Mouse (Mus musculus) midbrain, embryonic 15.5 days (tissue): Measurements from ENCODE around the gene Plin5. TPM values are rescaled to one million over a fixed set of nuclear protein-coding genes. Genes with fewer than 3 reads are reported as not detected.
A peak's percentile ranks its signal among the peaks of the same experiment; 100 is the strongest.
"Not testable (repeated sequence)": the region's sequence is repeated elsewhere in the genome, so short reads cannot be mapped to it uniquely, and the experiment has no call there.

Source experiments
- ATAC-seq: fragments of 200-750 bp; cut with Nextera tagmentation; replicated peaks from 2 replicates; pipeline ENCODE4 v1.8.0; 2017; ENCODE audit warnings: moderate TSS enrichment
- H3K27ac ChIP-seq: fragments of 300-500 bp; sonication (generic); 2 replicates; pipeline ENCODE4 v1.5.1; 2015; ENCODE audit warnings: mild to moderate bottlenecking, inconsistent platforms
- H3K27me3 ChIP-seq: fragments of 300-500 bp; sonication (generic); replicated peaks from 2 replicates; pipeline ENCODE4 v1.6.1; 2015; ENCODE audit warnings: inconsistent platforms
- H3K36me3 ChIP-seq: fragments of 300-500 bp; sonication (generic); replicated peaks from 2 replicates; pipeline ENCODE4 v1.6.1; 2015; ENCODE audit warnings: inconsistent platforms
- H3K4me1 ChIP-seq: fragments of 300-500 bp; sonication (generic); 2 replicates; pipeline ENCODE4 v1.6.1; 2015; ENCODE audit warnings: inconsistent platforms
- H3K4me2 ChIP-seq: fragments of 300-500 bp; sonication (generic); 2 replicates; pipeline ENCODE4 v1.6.1; 2015; ENCODE audit warnings: inconsistent platforms, mild to moderate bottlenecking, moderate library complexity
- H3K4me3 ChIP-seq: fragments of 300-500 bp; sonication (generic); 2 replicates; pipeline ENCODE4 v1.5.1; 2015; ENCODE audit warnings: mild to moderate bottlenecking, inconsistent platforms
- H3K9ac ChIP-seq: fragments of 300-500 bp; sonication (generic); 2 replicates; pipeline ENCODE4 v1.6.1; 2015; ENCODE audit warnings: mild to moderate bottlenecking, inconsistent platforms
- H3K9me3 ChIP-seq: fragments of 300-500 bp; sonication (generic); 2 replicates; pipeline ENCODE4 v1.6.1; 2016; ENCODE audit warnings: inconsistent platforms
- WGBS: fragments of 180-500 bp; shearing (Covaris S2); methylation state at CpG from one replicate; pipeline ENCODE4 v1.1.7; 2015; ENCODE audit warnings: mixed read lengths; 5-methylcytosine and 5-hydroxymethylcytosine counted together
- polyA plus RNA-seq: library from polyadenylated mRNA; unstranded; fragments of >200 nt; fragmentation: Nextera tagmentation; extraction: Ambion mirVana; gene quantifications from 2 replicates; pipeline ENCODE4 v1.2.1, GENCODE M21; 2015

Gene Plin5
- polyA plus RNA-seq, 1 experiment from 2014 or later = 2.1 TPM

DNA sequence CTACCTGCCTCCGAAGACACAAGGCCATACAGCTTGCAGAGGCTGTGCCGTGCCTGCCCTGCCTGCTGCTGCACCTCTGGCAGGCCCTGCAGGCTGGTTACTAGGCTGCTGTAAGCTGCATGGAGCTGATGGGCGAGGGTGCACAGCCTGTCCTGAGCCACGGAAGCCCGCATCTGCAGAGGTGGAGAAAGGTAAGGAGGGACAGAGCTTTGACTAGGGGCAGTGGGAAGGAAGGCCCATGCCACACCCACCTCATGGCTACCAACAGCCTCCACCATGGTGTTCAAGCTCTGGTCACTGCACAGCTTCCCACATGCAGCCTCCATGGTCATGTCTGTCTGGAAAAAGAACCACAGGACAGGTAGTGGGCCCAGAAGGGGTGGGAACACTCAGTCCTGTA lies 15.2 kb downstream of the Plin5 start:
- Histone ChIP-seq H3K27me3 (no peaks in the 10 kb centered on the region), H3K4me1 (no peaks in the 10 kb centered on the region), H3K36me3 (peaks cover 46% of the 10 kb centered on the region), H3K27ac (no peak overlapping the region), H3K9ac (no peak overlapping the region), H3K9me3 (no peaks in the 10 kb centered on the region), H3K4me2 (no peak overlapping the region), H3K4me3 (no peak overlapping the region)
- WGBS = 96% methylated on average over 5 of the region's 5 CpGs
- ATAC-seq = no peak

DNA sequence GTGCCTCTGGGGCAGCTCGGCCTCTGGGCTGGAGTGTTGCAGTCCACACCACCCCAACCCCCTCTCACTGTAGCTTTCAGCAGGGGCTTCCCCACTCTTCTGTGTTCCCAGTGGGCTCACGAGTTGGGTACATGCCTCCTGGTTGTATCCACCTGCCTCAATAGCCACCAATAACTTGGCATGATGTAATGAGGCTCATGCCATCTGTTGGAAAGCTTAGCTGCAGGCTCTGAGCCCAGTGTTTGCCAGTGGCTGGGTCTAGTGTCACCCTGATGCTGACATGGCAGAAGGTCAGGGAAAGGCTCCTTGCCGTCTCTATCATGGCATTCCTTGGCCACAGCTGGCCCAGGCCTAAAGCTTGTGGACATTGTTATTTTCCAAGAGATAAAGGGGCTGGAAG lies 16.6 kb downstream of the Plin5 start:
- H3K9ac ChIP-seq = no peak overlapping the region
- H3K36me3 ChIP-seq = peaks cover 58% of the 10 kb centered on the region
- H3K27ac ChIP-seq = no peak overlapping the region
- no peaks in the 10 kb centered on the region for H3K9me3 ChIP-seq
- no peak overlapping the region for H3K4me2 ChIP-seq
- H3K4me3 ChIP-seq = no peak overlapping the region
- 90% methylated on average over 3 of the region's 3 CpGs for WGBS
- H3K4me1 ChIP-seq = no peaks in the 10 kb centered on the region
- ATAC-seq = no peak
- H3K27me3 ChIP-seq = no peaks in the 10 kb centered on the region

DNA sequence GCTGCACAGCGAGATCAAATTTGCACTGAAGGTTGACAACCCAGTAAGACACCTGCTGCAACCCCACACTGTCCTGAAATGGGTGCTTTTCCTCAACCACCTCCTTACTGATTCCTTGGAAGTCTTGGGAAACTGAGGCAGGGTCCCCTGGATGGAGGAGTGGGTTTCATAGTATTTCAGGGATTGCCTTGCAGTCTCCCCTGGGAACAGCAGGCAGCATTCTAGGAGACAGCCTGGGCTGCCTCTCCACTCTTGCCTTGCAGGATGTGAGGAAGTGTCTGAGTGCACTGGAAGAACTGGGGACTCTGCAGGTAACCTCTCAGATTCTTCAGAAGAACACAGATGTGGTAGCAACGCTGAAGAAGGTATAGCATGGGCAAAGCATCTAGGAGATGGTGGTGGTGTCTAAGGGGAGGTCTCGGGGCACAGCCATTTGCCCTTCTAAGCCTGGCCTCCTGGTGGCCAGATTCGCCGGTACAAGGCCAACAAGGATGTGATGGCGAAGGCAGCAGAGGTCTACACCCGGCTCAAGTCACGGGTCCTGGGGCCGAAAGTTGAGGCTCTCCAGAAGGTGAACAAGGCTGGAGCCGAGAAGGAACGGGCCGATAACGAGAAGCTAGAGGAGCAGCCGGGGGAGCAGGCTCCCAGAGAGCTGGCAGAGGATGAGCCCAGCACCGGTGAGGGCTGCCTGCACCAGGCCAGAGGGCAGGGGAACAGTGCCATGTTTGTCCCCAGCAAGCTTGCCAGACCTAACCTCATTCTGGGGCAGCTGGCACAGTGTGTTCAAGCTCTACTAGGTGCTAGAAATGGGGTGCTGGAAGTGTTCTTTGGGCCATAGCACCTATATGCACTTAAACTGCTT lies 18.5 kb downstream of the Plin5 start:
- no peak for ATAC-seq
- Histone ChIP-seq H3K9ac (no peak overlapping the region), H3K27me3 (no peaks in the 10 kb centered on the region), H3K9me3 (no peaks in the 10 kb centered on the region), H3K36me3 (peaks cover 62% of the 10 kb centered on the region), H3K4me1 (no peaks in the 10 kb centered on the region), H3K4me3 (no peak overlapping the region), H3K27ac (no peak overlapping the region), H3K4me2 (no peak overlapping the region)
- 95% methylated on average over 15 of the region's 15 CpGs for WGBS

DNA sequence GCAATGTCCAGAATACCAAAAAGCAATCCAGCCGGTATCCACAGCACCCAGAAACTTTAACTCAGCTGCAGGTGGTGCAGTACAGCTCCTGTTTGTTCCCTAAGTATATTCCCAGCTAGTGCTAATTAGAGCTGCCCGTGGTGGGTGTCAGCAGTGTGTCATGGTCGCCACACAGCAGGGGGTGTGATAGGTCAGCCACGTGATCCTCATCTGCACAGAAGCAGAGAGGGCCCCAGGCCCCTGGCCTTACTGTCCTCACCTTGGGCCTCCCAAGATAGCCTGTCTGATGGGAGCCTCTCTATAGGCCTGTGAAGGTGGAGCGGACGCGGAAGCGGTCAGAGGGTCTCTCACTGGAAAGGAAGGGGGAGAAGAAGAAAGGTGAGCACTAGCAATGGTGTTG lies 19.2 kb downstream of the Plin5 start:
- no peaks in the 10 kb centered on the region for H3K27me3 ChIP-seq
- H3K9ac ChIP-seq = no peak overlapping the region
- no peaks in the 10 kb centered on the region for H3K4me1 ChIP-seq
- peaks cover 66% of the 10 kb centered on the region for H3K36me3 ChIP-seq
- 94% methylated on average over 8 of the region's 8 CpGs for WGBS
- no peak for ATAC-seq
- no peak overlapping the region for H3K4me3 ChIP-seq
- no peak overlapping the region for H3K4me2 ChIP-seq
- H3K9me3 ChIP-seq = no peaks in the 10 kb centered on the region
- H3K27ac ChIP-seq = no peak overlapping the region

DNA sequence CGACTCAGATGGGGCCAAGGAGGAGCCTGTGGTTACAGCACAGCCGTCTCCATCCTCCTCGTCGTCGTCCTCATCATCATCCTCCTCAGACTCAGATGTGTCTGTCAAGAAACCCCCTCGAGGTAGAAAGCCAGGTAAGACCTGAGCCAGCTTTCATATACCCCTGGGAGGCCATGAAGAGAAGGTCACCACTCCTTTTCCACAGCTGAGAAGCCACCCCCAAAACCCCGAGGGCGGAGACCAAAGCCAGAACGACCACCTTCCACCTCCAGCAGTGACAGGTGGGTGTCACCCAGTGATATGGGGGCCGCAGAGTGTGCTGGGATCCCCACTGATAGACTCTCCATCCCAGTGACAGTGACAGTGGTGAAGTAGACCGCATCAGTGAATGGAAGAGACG lies 20.5 kb downstream of the Plin5 start:
- no peak for ATAC-seq
- 93% methylated on average over 12 of the region's 12 CpGs for WGBS
- H3K9me3 ChIP-seq = no peaks in the 10 kb centered on the region
- H3K4me1 ChIP-seq = no peaks in the 10 kb centered on the region
- peaks cover 58% of the 10 kb centered on the region for H3K36me3 ChIP-seq
- no peak overlapping the region for H3K4me2 ChIP-seq
- H3K9ac ChIP-seq = no peak overlapping the region
- H3K27ac ChIP-seq = no peak overlapping the region
- no peaks in the 10 kb centered on the region for H3K27me3 ChIP-seq
- H3K4me3 ChIP-seq = no peak overlapping the region

DNA sequence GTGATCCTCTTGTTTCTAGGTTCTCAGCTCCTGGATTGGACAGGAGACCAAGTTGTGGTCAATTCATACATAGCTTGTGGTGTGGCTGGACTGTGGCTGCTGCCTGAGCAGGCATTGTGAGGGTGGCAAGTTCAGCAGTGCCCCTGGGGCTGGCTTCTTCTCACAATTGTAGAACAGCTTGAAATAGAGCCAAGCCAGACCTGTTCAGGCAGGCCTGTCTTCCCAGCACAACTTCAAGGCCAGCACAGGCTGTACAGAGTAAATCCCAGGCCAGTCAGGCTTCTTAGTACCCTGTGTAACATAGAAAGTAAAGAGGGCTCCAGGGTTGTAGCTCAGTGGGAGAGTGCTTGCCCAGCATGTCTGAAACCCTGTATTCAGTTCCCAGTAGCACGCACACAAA lies 24.6 kb downstream of the Plin5 start:
- H3K4me3 ChIP-seq = no peak overlapping the region
- 89% methylated on average over 1 of the region's 1 CpGs for WGBS
- H3K27me3 ChIP-seq = no peaks in the 10 kb centered on the region
- H3K4me1 ChIP-seq = no peaks in the 10 kb centered on the region
- H3K27ac ChIP-seq = no peak overlapping the region
- no peak for ATAC-seq
- H3K4me2 ChIP-seq = no peak overlapping the region
- peaks cover 35% of the 10 kb centered on the region for H3K36me3 ChIP-seq
- H3K9ac ChIP-seq = no peak overlapping the region
- H3K9me3 ChIP-seq = no peaks in the 10 kb centered on the region

DNA sequence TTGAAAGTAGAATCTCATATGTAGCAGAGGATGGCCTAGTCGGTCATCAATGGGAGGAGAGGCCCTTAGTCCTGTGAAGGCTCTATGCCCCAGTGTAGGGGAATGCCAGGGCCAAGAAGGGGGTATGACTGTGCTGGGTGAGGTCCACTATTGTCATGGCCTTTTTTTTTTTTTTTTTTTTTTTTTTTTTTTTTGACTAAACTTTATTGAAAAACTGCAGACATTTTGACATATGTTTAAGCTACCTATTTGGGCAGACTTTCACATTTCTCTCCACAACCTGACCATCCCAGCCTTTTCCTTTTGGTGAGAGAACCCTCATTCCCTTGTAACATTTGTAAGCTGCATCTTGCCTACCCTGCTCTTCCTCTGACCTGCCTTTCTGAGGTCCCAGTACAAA lies 25.1 kb downstream of the Plin5 start:
- Histone ChIP-seq H3K27ac (no peak overlapping the region), H3K9ac (no peak overlapping the region), H3K4me1 (no peaks in the 10 kb centered on the region), H3K27me3 (no peaks in the 10 kb centered on the region), H3K36me3 (peaks cover 31% of the 10 kb centered on the region), H3K9me3 (no peaks in the 10 kb centered on the region), H3K4me2 (no peak overlapping the region), H3K4me3 (no peak overlapping the region)
- 83% methylated on average over 1 of the region's 1 CpGs for WGBS
- ATAC-seq = no peak

DNA sequence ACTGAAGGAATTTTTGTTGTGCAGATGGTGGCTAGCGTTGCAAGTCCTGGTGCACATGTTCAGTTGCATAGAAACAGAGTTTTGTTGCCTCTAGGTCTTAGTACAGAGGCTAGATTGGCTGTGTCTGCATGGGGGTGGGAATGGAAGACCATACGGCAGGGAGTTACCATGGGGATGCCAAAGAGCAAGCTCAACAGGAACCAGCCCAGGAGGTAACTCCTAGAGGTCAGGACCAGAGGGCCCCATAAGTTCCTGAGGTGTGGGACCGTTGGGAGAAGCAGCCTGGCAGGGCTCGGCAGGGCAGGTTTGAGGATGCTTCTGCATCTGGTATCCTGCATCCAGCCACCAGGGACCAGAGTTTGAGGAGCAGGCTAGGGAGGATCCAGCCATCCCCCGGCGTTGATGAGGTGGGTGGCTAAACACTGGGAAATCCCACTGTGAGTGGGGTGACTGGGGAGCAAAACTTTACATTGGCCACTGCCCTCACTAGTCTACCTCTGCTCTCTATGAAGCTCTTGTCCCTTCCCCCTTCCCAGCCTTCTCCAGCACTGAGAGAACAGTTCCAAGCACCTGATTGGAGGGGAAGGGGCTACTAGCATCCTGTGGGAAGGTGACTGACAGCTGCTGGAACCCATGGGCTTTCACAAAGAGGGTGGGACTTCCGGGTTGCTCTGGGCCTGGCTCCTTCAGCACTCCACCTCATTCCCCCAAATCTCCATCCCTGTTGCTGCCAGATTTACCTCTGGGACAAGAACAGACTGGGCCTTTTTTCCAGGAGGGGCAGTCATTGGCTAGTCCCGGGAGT lies 36.4 kb downstream of the Plin5 start:
- Histone ChIP-seq H3K27ac (peak overlapping the region; percentile 65), H3K9me3 (no peaks in the 10 kb centered on the region), H3K27me3 (no peaks in the 10 kb centered on the region), H3K4me1 (peaks cover 39% of the 10 kb centered on the region), H3K36me3 (no peaks in the 10 kb centered on the region; the same call in 1 of the 2 replicates), H3K9ac (peak overlapping the region; percentile 94), H3K4me3 (peak overlapping the region; percentile 99), H3K4me2 (peak overlapping the region; percentile 99)
- WGBS = 7% methylated on average over 8 of the region's 8 CpGs
- peak; percentile 43 for ATAC-seq

DNA sequence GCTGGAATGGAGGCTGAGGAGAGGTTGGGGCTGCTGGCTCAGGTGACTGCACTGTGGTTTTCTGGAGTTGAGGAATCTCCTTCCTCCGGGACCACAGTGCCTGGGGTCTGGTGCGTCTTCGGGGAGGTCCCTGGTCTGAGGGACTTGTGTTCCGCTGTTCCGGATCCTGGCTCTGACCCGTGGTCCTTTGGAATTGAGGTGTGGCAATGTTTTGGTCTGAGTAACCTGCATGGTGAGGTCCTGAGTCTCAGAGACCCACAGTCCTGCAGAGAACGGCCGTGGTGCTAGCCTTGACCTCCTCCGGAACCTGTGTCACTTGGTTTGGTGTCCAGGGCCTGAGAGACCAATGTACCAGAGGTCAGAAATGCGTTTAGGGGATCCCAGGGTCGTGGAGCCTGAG lies 37.5 kb downstream of the Plin5 start:
- Histone ChIP-seq H3K4me2 (peak overlapping the region; percentile 99), H3K27ac (peak overlapping the region; percentile 80), H3K9ac (peak overlapping the region; percentile 94), H3K36me3 (no peaks in the 10 kb centered on the region; the same call in 1 of the 2 replicates), H3K9me3 (no peaks in the 10 kb centered on the region), H3K27me3 (no peaks in the 10 kb centered on the region), H3K4me3 (peak overlapping the region; percentile 99), H3K4me1 (peaks cover 47% of the 10 kb centered on the region)
- 3% methylated on average over 11 of the region's 11 CpGs for WGBS
- no peak for ATAC-seq

DNA sequence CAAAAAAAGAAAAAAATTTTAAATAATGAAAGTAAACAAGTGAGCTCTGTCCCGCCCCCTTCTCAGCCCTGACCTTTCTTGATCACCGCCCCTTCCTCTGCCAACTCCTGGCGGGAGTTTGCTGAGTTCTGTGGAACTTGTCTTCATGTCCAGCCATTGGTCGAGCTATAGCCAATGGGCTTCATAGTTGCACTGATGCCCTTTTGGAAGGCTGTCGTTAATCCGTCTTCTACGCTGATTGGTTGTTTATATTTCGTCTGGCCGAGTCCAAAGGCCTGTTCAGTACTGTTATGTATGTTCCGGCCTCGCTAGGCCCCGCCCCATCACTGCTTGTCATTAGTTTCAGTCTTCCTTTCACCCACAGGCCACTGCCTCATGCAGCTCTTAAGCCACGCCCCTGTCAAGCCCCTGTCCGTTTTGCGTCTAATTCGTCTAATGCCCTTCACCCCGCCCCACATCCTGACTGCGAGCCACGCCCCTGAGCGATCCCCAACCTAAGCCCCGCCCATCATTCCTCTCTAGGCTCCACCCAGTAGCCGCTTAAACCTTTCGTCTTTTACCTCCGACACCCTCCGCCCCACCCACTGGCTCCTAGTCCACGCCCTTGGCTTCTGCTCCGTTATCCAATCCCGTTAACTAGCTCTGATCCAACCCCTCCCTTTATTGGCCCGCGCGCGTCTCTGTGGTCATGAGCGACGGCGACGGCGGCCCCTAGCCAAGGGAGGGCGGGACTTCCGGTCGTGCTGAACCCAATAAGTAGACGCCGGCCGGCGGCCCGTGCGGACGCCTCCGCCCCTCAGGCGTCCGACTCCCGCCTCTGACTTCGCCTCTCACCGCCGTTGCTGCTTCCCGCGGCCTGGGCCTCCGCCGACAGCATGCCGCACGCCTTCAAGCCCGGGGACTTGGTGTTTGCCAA lies 38.3 kb downstream of the Plin5 start, which contains the start of gene Hdgfl2:
Gene Hdgfl2, plus strand, starts transcription at position 755 of the 916 bp plus-strand sequence.
- Histone ChIP-seq H3K4me2 (peak within 1 kb of the TSS; percentile 99), H3K4me3 (peak within 1 kb of the TSS; percentile 99), H3K27me3 (no peaks in the 10 kb centered on the region), H3K36me3 (no peaks in the 10 kb centered on the region; the same call in 1 of the 2 replicates), H3K9ac (peak within 1 kb of the TSS; percentile 94), H3K9me3 (no peaks in the 10 kb centered on the region), H3K4me1 (peaks cover 50% of the 10 kb centered on the region), H3K27ac (peak within 1 kb of the TSS; percentile 80)
- under 1% methylated on average over 60 of the region's 61 CpGs for WGBS
- peak; percentile 94 for ATAC-seq

DNA sequence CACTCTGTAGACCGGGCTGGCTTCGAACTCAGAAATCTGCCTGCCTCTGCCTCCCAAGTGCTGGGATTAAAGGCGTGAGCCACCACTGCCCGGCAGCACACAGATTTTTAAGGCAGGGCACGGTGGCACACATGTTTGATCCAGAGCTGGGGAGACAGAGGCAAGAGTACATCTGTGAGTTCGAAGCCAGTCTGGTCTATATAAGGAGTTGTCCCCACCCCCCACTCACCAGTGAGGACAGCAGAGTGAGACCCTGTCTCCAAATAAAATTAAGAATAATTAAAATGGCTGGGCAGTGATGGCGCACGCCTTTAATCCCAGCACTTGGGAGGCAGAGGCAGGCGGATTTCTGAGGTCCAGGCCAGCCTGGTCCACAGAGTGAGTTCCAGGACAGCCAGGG lies 39.0 kb downstream of the Plin5 start:
- not testable (repeated sequence) for ATAC-seq, H3K9ac ChIP-seq, H3K36me3 ChIP-seq, H3K9me3 ChIP-seq, H3K27me3 ChIP-seq
- peaks cover 53% of the 10 kb centered on the region for H3K4me1 ChIP-seq
- H3K27ac ChIP-seq = peak overlapping the region; percentile 41; the same call in 1 of the 2 replicates
- H3K4me3 ChIP-seq = peak overlapping the region; percentile 99
- peak overlapping the region; percentile 99 for H3K4me2 ChIP-seq
- WGBS = 71% methylated on average over 9 of the region's 9 CpGs
